ENCODE assay signal across 15 mouse cellular contexts in the genomic region with DNA sequence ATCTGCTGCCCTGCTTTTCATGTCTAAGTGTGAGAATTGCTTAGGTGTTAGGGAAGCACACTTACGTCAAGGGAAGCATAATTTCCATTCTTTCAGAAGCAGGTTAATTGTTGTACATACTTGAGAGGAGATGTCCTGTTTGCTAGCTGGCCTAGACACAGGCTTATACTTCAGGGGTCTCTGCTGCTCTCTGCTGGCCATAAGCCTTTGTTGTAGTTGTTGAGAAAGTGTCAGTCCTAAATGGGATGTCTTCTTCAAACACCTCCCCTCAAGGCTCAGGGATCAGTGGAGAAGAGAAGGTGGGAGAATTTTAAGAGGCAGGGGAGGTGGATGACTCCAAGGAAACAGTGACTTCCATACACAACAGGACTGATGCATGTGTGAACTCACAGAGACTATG. TPM values are rescaled to one million over a fixed set of nuclear protein-coding genes. Genes with fewer than 3 reads are reported as not detected.
DNase-seq lines count a peak whose midpoint lies in the region; ATAC-seq and TF ChIP-seq lines count a peak whose summit lies in the region.
"Had no signal": no experiment of that assay in that cellular context is flagged by ENCODE, and none has a peak within 500 bp of the region (broad histone marks: within the 10 kb centered on the region; RNA-seq: fewer than 3 reads in every experiment).

No protein-coding gene starts in this region.

- H3K4me3 ChIP-seq in kidney, postnatal 0 days (replicated peaks; ENCODE audit: low read depth, low read length), result no peak overlapping the region
- no peak overlapping the region for H3K4me3 ChIP-seq in thymus, adult 2 months (ENCODE audit: control insufficient read depth, insufficient read depth, low read length)
- no peak overlapping the region for H3K4me3 ChIP-seq in stomach, postnatal 0 days (ENCODE audit: low read depth, low read length)
- H3K4me3 ChIP-seq: forebrain, embryonic 13.5 days; heart, embryonic 15.5 days had no signal

- no peaks in the 10 kb centered on the region for H3K36me3 ChIP-seq in kidney, postnatal 0 days (ENCODE audit: insufficient read depth, low read length)
- H3K36me3 ChIP-seq in thymus, adult 2 months (ENCODE audit: control insufficient read depth, insufficient read depth, low read length), result no peaks in the 10 kb centered on the region
- no peaks in the 10 kb centered on the region for H3K36me3 ChIP-seq in stomach, postnatal 0 days (ENCODE audit: control insufficient read depth, insufficient read depth, low read length)
- H3K36me3 ChIP-seq: heart, embryonic 15.5 days had no signal

- DNase-seq in adrenal gland, adult 2 months, result peak; percentile 3
- no peak for DNase-seq in adrenal gland, adult 8-10 months
- DNase-seq in kidney, postnatal 0 days (ENCODE audit: low spot score), result peak; percentile 6
- no peak for DNase-seq in kidney, adult 8-10 months
- DNase-seq in thymus, adult 2 months, result peak; percentile 1
- no peak for DNase-seq in thymus, postnatal 10 days (ENCODE audit: low spot score in 2 of 2)
- no peak for DNase-seq in stomach, postnatal 0 days (ENCODE audit: low spot score)
- no peak for DNase-seq in adipocyte (ENCODE audit: low spot score)
- DNase-seq: gastrocnemius, postnatal 14 days; kidney, adult 2 months; liver; spleen, adult 18-20 months had no signal

- TF ChIP-seq POLR2A in thymus, adult 2 months (IDR thresholded peaks at IDR 0.05; ENCODE audit: control insufficient read depth, extremely low read depth, insufficient read depth, low read length, poor library complexity), result no peak

- no peaks in the 10 kb centered on the region for H3K9me3 ChIP-seq in kidney, postnatal 0 days (replicated peaks; ENCODE audit: low read length)
- no peaks in the 10 kb centered on the region for H3K9me3 ChIP-seq in stomach, postnatal 0 days (ENCODE audit: control insufficient read depth, low read length)
- H3K9me3 ChIP-seq: forebrain, embryonic 13.5 days; heart, embryonic 15.5 days had no signal

- no peak overlapping the region for H3K4me2 ChIP-seq in kidney, postnatal 0 days (ENCODE audit: low read length)
- no peak overlapping the region for H3K4me2 ChIP-seq in stomach, postnatal 0 days (replicated peaks; ENCODE audit: low read depth)
- H3K4me2 ChIP-seq: forebrain, embryonic 13.5 days; heart, embryonic 15.5 days had no signal

- peak; percentile 46; the same call in 1 of the 2 replicates for TF ChIP-seq CTCF in kidney, postnatal 0 days (IDR thresholded peaks at IDR 0.05; ENCODE audit: low read depth)
- no peak for TF ChIP-seq CTCF in thymus, adult 2 months (IDR thresholded peaks at IDR 0.05; ENCODE audit: borderline replicate concordance, control insufficient read depth, extremely low read depth, insufficient read depth, low read length, poor library complexity)
- peak; percentile 43 for TF ChIP-seq CTCF in stomach, postnatal 0 days (IDR thresholded peaks at IDR 0.05; ENCODE audit: low read depth)

- no peaks in the 10 kb centered on the region for H3K27me3 ChIP-seq in kidney, postnatal 0 days (ENCODE audit: insufficient read depth, low read length)
- H3K27me3 ChIP-seq in thymus, adult 2 months (ENCODE audit: control insufficient read depth, insufficient read depth, low read length), result no peaks in the 10 kb centered on the region
- no peaks in the 10 kb centered on the region for H3K27me3 ChIP-seq in stomach, postnatal 0 days (ENCODE audit: control insufficient read depth, insufficient read depth, low read length)
- H3K27me3 ChIP-seq: forebrain, embryonic 13.5 days; heart, embryonic 15.5 days had no signal

- 79% methylated on average over 1 of the region's 1 CpGs for WGBS in kidney, postnatal 0 days
- WGBS in thymus, adult 2 months, result 96% methylated on average over 1 of the region's 1 CpGs
- 83% methylated on average over 1 of the region's 1 CpGs for WGBS in stomach, postnatal 0 days

- no peak for ATAC-seq in kidney, postnatal 0 days (replicated peaks; ENCODE audit: low FRiP score, low read depth)
- ATAC-seq in stomach, postnatal 0 days (ENCODE audit: low FRiP score, low TSS enrichment), result no peak
- ATAC-seq: forebrain, embryonic 13.5 days had no signal

- TF ChIP-seq EP300 in stomach, postnatal 0 days (optimal IDR thresholded peaks at IDR 0.05), result no peak

- no peak overlapping the region for H3K9ac ChIP-seq in kidney, postnatal 0 days (ENCODE audit: low read depth, low read length)
- no peak overlapping the region for H3K9ac ChIP-seq in stomach, postnatal 0 days (ENCODE audit: low read length)
- H3K9ac ChIP-seq: forebrain, embryonic 13.5 days; heart, embryonic 15.5 days had no signal

- H3K4me1 ChIP-seq in kidney, postnatal 0 days (replicated peaks; ENCODE audit: insufficient read depth, low read length), result no peaks in the 10 kb centered on the region
- H3K4me1 ChIP-seq in thymus, adult 2 months (replicated peaks; ENCODE audit: control insufficient read depth, insufficient read depth, low read length), result no peaks in the 10 kb centered on the region
- no peaks in the 10 kb centered on the region for H3K4me1 ChIP-seq in stomach, postnatal 0 days (replicated peaks; ENCODE audit: control insufficient read depth, insufficient read depth)
- H3K4me1 ChIP-seq: forebrain, embryonic 13.5 days; heart, embryonic 15.5 days had no signal

- no peak overlapping the region for H3K27ac ChIP-seq in kidney, postnatal 0 days
- H3K27ac ChIP-seq in thymus, adult 2 months (ENCODE audit: control insufficient read depth, insufficient read depth, low read length), result no peak overlapping the region
- H3K27ac ChIP-seq in stomach, postnatal 0 days (replicated peaks), result no peak overlapping the region
- H3K27ac ChIP-seq: forebrain, embryonic 13.5 days; heart, embryonic 15.5 days had no signal

RNA-seq across cellular contexts. Expression of a gene that starts 32.9 kb away (rescaled TPM):
- total RNA-seq in adrenal gland, adult 2 months (2021), result not detected
- polyA plus RNA-seq in adrenal gland, adult 2 months (2012; rRNA removed), result not detected in 2 replicates
- total RNA-seq in adrenal gland, adult 8-10 months (2022), result not detected
- 0.11 and 0.36 TPM in 2 replicates for polyA plus RNA-seq in kidney, postnatal 0 days (2015; fragmentation: Nextera tagmentation; extraction: Ambion mirVana)
- polyA plus RNA-seq in thymus, adult 2 months (2012; rRNA removed), result not detected in 2 replicates
- not detected in 2 replicates for polyA plus RNA-seq in stomach, postnatal 0 days (2015; fragmentation: Nextera tagmentation; extraction: Ambion mirVana)
- total RNA-seq: gastrocnemius, postnatal 14 days; layer of hippocampus, postnatal 25 days had no signal
- polyA plus RNA-seq: forebrain, embryonic 13.5 days; heart, embryonic 15.5 days; kidney, adult 2 months had no signal

Comparison
In these comparisons a context has a peak if more than half of its experiments do, and no peak if none do; other contexts are left out.
1. DNase-seq: peak in adrenal gland, adult 2 months (single experiment), kidney, postnatal 0 days (single experiment) and thymus, adult 2 months (single experiment); none in adrenal gland, adult 8-10 months (single experiment), kidney, adult 8-10 months (0 of 2), thymus, postnatal 10 days (0 of 2), stomach, postnatal 0 days (single experiment) and adipocyte (single experiment).